Mouse (Mus musculus): ENCODE data around the gene Dhrs11. TPM values are rescaled to one million over a fixed set of nuclear protein-coding genes. Genes with fewer than 3 reads are reported as not detected.

The Dhrs11 gene
- polyA plus RNA-seq, 1 experiment from 2014 or later = 12.6 TPM

DNA sequence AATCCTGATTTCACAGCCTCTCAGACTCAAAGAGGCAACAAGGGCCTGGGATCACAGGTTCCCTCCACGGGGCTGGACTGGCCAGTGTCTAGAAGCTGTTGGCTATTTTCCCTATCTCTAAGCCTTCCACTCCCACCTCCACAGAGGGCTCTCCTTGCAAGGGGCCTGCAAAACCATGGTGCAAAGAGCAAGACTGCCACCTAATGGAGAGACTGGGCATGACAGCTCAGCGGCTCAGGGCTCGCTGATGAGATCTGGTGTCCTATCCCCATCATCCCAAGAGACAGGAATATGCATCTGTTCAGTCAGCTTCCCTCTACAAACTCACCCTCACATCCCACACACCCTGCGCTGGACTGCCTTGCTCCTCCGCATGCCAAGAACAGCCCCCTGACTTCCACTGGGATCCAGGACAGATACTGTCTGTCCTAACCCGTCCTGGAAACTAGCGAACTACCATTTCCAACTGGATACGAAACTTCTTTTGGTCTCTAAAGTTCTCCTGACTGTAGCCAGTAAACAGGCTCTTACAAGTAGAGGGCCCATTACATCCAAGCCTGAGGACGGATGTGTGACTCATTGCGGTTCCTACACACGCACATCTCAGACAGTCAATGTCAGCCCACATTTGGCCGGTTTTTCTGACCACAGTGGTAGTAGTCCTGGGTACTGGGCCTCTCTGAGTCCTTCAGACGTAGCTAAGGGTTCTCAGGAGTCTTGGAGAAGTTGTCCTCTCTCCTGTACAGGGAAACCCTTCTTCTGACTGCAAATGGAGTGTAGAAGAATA is 14.9 kb downstream of the Dhrs11 start:
- no peak overlapping the region for H3K9ac ChIP-seq (ENCODE audit: low read length)
- no peak overlapping the region for H3K27ac ChIP-seq (ENCODE audit: low read depth, low read length)
- H3K27me3 ChIP-seq (ENCODE audit: control insufficient read depth, insufficient read depth, low read length) = no peaks in the 10 kb centered on the region
- H3K9me3 ChIP-seq (ENCODE audit: control insufficient read depth, low read length) = no peaks in the 10 kb centered on the region
- DNase-seq (ENCODE audit: low spot score, missing footprints) (peak; percentile 100), ATAC-seq (ENCODE audit: low FRiP score) (peak; percentile 45)
- peaks cover 9% of the 10 kb centered on the region for H3K4me1 ChIP-seq (ENCODE audit: control insufficient read depth, insufficient read depth, low read length)
- H3K4me2 ChIP-seq = no peak overlapping the region
- no peaks in the 10 kb centered on the region for H3K36me3 ChIP-seq (ENCODE audit: control insufficient read depth, insufficient read depth, low read length)
- no peak overlapping the region for H3K4me3 ChIP-seq (ENCODE audit: low read depth, low read length)
- 57% methylated on average over 13 of the region's 13 CpGs for WGBS

DNA sequence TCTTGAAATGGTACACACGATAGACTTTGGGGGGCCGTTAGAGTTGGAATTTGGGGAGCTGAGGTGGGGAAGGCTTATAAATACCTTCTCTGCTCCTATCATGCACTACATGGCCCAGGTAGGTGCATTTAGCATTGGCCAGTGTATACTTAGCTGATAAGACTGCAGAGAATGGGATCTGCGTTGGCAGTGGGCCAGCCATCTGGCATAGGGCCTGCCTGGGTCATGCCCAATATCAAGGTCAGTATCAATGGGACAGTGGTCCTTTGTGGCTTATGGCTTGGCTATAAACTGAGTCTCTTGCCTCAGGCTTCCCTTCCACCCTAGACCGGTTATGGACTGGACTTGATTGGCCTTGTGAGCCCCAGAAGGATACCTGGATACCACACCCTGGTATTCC is 24.4 kb downstream of the Dhrs11 start:
- ATAC-seq (ENCODE audit: low FRiP score) (no peak), DNase-seq (ENCODE audit: low spot score, missing footprints) (no peak)
- no peaks in the 10 kb centered on the region for H3K27me3 ChIP-seq (ENCODE audit: control insufficient read depth, insufficient read depth, low read length)
- H3K27ac ChIP-seq (ENCODE audit: low read depth, low read length) = no peak overlapping the region
- 91% methylated on average over 4 of the region's 4 CpGs for WGBS
- H3K4me2 ChIP-seq = no peak overlapping the region
- no peaks in the 10 kb centered on the region for H3K36me3 ChIP-seq (ENCODE audit: control insufficient read depth, insufficient read depth, low read length)
- H3K9ac ChIP-seq (ENCODE audit: low read length) = no peak overlapping the region
- no peaks in the 10 kb centered on the region for H3K4me1 ChIP-seq (ENCODE audit: control insufficient read depth, insufficient read depth, low read length)
- no peaks in the 10 kb centered on the region for H3K9me3 ChIP-seq (ENCODE audit: control insufficient read depth, low read length)
- no peak overlapping the region for H3K4me3 ChIP-seq (ENCODE audit: low read depth, low read length)

DNA sequence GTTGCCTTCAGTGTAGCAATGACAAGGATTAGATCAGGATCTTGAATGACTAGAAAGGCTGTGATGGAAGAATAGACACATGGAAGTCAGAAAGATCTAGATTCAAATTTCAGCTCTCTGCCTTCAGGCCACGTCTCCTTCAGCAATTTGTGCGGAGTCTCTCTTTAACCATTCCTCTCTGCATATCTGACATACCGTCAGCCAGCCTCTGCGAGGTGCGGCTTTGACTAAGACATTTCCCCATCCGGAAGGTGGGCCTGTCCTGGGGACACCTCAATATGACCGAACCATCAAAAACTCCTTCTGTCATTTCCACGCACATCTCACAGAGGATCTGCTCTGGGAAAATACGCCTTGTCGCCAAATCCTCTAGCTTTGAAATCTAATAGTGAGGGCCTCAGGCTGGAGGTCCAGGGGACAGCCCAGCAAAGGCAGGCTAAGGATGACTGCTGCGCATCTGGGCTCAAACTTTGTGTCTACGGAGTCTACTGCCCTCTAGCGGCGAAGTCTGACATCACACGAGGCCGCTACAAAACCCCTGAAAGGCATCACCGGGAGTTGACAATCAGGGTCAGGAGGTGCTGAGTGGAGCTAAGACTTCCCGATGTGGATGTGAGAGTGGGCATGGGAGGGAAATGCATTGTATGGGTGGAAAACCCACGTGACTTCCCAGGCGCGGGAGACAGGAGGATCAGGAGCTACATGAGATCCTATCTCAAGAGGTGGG is 31.0 kb downstream of the Dhrs11 start:
- Histone ChIP-seq H3K27ac (ENCODE audit: low read depth, low read length) (no peak overlapping the region), H3K9me3 (ENCODE audit: control insufficient read depth, low read length) (no peaks in the 10 kb centered on the region), H3K9ac (ENCODE audit: low read length) (no peak overlapping the region), H3K27me3 (ENCODE audit: control insufficient read depth, insufficient read depth, low read length) (no peaks in the 10 kb centered on the region; the same call in 1 of the 2 replicates), H3K4me3 (ENCODE audit: low read depth, low read length) (no peak overlapping the region), H3K36me3 (ENCODE audit: control insufficient read depth, insufficient read depth, low read length) (no peaks in the 10 kb centered on the region), H3K4me2 (no peak overlapping the region), H3K4me1 (ENCODE audit: control insufficient read depth, insufficient read depth, low read length) (0 out of 2 replicates have a peak, but pooled peaks cover 4% of the 10 kb centered on the region)
- peak; percentile 49; the same call in 1 of the 2 replicates for ATAC-seq (ENCODE audit: low FRiP score)
- peak; percentile 99 for DNase-seq (ENCODE audit: low spot score, missing footprints)
- 22% methylated on average over 21 of the region's 21 CpGs for WGBS

DNA sequence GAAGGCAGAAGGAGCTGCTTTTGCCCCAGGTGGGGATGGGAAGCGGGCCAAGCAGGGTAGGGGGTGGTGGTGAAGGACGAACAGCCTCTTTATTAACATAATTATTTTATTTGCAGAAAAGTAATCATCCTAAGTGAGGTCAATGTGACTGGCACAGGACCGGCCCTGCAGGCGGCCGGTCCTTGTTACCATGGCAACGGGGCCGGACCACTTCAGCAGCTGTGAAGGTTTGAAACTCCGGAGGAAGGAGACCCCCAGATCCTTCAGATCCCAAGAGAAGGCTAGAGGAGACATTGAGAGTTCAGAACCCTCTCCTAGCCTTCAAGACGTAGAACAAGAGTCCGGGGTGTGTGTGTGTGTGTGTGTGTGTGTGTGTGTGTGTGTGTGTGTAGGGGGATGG is 31.8 kb downstream of the Dhrs11 start:
- Histone ChIP-seq H3K4me2 (no peak overlapping the region), H3K27ac (ENCODE audit: low read depth, low read length) (no peak overlapping the region), H3K9me3 (ENCODE audit: control insufficient read depth, low read length) (no peaks in the 10 kb centered on the region), H3K4me3 (ENCODE audit: low read depth, low read length) (no peak overlapping the region), H3K4me1 (ENCODE audit: control insufficient read depth, insufficient read depth, low read length) (0 out of 2 replicates have a peak, but pooled peaks cover 4% of the 10 kb centered on the region), H3K9ac (ENCODE audit: low read length) (no peak overlapping the region), H3K27me3 (ENCODE audit: control insufficient read depth, insufficient read depth, low read length) (no peaks in the 10 kb centered on the region; the same call in 1 of the 2 replicates), H3K36me3 (ENCODE audit: control insufficient read depth, insufficient read depth, low read length) (no peaks in the 10 kb centered on the region)
- DNase-seq (ENCODE audit: low spot score, missing footprints) (no peak), ATAC-seq (ENCODE audit: low FRiP score) (no peak)
- WGBS = 28% methylated on average over 10 of the region's 10 CpGs

DNA sequence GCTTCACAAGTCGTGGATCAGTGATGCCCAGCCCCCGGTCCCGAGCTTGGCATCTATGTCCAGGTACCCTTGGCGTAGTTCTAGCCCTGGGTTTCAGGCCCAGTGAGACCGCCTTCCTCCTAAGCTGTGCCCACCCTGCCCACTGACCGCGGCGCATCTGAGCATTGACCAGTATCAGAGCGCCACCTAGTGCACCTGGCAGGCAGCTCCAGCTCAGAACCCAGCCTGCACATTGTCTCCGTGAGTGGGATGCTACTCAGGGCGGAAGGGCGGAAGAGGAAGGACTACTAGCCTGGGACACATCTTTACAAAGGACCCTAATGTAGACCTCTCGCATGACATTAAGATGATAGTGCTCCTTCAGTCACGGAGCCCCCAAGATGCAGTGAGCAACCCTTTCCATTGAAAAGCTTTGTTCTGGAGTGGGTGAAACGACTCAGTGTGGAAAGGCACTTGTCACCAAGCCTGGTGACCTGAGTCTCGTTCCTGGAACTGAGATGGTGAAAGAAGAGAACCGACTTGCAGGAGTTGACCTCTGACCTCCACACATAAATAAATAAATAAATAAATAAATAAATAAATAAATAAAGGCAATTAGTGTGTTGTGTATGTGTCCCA is 34.2 kb downstream of the Dhrs11 start:
- ATAC-seq (ENCODE audit: low FRiP score) (peak; percentile 87), DNase-seq (ENCODE audit: low spot score, missing footprints) (peak; percentile 99)
- H3K9me3 ChIP-seq (ENCODE audit: control insufficient read depth, low read length) = no peaks in the 10 kb centered on the region
- H3K9ac ChIP-seq (ENCODE audit: low read length) = 0 out of 2 replicates have a peak overlapping the region, but pooled peaks have one; percentile 15
- H3K27me3 ChIP-seq (ENCODE audit: control insufficient read depth, insufficient read depth, low read length) = no peaks in the 10 kb centered on the region; the same call in 1 of the 2 replicates
- 10% methylated on average over 17 of the region's 17 CpGs for WGBS
- H3K27ac ChIP-seq (ENCODE audit: low read depth, low read length) = no peak overlapping the region
- no peak overlapping the region for H3K4me3 ChIP-seq (ENCODE audit: low read depth, low read length)
- H3K4me2 ChIP-seq = peak overlapping the region; percentile 16; the same call in 1 of the 2 replicates
- peaks cover 4% of the 10 kb centered on the region; the same call in 1 of the 2 replicates for H3K4me1 ChIP-seq (ENCODE audit: control insufficient read depth, insufficient read depth, low read length)
- no peaks in the 10 kb centered on the region for H3K36me3 ChIP-seq (ENCODE audit: control insufficient read depth, insufficient read depth, low read length)

DNA sequence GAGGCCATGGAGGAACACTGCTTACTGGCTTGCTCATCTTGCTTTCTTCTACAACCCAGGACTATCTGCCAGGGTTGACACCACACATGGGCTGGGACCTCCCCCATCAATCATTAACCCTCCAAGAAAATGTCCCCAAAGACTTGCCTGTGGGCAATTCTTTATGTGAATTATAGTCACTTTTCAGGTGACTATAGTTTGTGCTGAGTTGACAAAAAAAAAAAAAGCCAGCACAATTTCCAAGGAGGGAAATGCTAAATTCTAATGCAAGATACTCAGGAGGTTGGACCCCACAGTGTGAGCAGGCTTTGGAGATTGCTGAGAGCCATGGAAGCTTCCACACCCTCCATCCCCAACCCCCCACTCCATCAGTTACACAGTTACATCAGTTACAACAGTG is 35.2 kb downstream of the Dhrs11 start:
- no peak for ATAC-seq (ENCODE audit: low FRiP score)
- H3K27me3 ChIP-seq (ENCODE audit: control insufficient read depth, insufficient read depth, low read length) = no peaks in the 10 kb centered on the region; the same call in 1 of the 2 replicates

DNA sequence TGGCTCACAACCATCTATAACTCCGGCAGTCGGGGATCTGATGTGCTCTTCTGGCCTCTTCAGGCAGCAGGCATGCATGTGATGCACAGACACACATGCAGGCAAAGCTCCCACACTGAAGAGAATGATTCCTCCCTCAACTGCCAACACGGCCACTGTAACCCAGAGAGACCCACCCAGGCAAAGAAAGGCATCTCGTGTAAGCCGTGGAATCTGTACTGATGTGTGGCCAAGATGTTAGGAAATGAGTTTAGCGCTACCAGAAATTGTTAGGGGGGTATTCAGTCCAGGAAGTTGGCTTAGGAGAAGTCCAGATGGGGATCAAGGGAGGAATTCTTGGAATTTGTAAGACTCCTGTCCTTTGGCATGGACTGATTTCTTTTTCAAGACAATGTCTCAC is 38.4 kb downstream of the Dhrs11 start:
- no peak overlapping the region for H3K27ac ChIP-seq (ENCODE audit: low read depth, low read length)
- 66% methylated on average over 6 of the region's 6 CpGs for WGBS

More for the DNA sequence above, 35.2 kb downstream of the Dhrs11 start:
- Histone ChIP-seq H3K9me3 (ENCODE audit: control insufficient read depth, low read length) (no peaks in the 10 kb centered on the region), H3K4me1 (ENCODE audit: control insufficient read depth, insufficient read depth, low read length) (peaks cover 7% of the 10 kb centered on the region; the same call in 1 of the 2 replicates), H3K4me3 (ENCODE audit: low read depth, low read length) (no peak overlapping the region), H3K9ac (ENCODE audit: low read length) (no peak overlapping the region), H3K4me2 (no peak overlapping the region), H3K36me3 (ENCODE audit: control insufficient read depth, insufficient read depth, low read length) (no peaks in the 10 kb centered on the region), H3K27ac (ENCODE audit: low read depth, low read length) (no peak overlapping the region)
- no peak for DNase-seq (ENCODE audit: low spot score, missing footprints)

DNA sequence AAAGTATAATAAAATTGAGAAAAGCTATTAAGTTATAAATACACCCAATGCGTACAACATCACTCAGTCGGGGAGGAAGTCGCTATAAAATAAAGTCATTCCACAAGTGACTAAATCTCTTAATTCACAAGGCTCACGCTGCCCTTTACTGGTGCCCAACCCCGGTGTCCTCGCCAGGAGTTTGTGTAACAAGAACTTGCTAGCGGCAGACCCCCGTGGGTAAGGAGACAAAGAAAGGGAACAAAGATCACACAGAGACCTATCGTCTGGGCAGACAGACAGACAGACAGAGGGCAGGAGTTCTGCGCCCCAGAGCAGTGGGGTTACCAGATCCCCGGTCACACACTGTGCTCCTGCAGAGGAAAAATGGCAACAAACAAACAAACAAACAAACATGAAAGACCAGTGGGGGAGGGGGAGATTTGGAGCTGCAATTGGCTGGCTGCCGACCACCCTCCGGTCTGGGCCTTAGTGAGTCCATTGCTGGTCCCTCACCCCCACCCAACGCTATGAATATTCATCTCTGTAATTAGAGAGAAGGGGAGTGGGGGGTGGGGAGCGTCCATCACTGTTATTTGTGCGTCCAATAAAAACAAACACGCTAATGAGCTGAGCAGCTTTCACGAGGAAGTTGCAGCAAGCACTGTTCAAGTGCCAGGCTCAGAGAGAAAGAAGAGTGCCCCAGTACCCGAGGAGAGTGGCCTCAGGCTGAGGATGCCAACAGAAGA is 48.5 kb downstream of the Dhrs11 start:
- Histone ChIP-seq H3K9ac (ENCODE audit: low read length) (no peak overlapping the region), H3K4me3 (ENCODE audit: low read depth, low read length) (no peak overlapping the region), H3K36me3 (ENCODE audit: control insufficient read depth, insufficient read depth, low read length) (no peaks in the 10 kb centered on the region), H3K9me3 (ENCODE audit: control insufficient read depth, low read length) (no peaks in the 10 kb centered on the region), H3K27ac (ENCODE audit: low read depth, low read length) (no peak overlapping the region), H3K27me3 (ENCODE audit: control insufficient read depth, insufficient read depth, low read length) (peaks cover 6% of the 10 kb centered on the region; the same call in 1 of the 2 replicates), H3K4me2 (peak overlapping the region; percentile 16; the same call in 1 of the 2 replicates), H3K4me1 (ENCODE audit: control insufficient read depth, insufficient read depth, low read length) (peaks cover 10% of the 10 kb centered on the region)
- 2% methylated on average over 19 of the region's 19 CpGs for WGBS
- DNase-seq (ENCODE audit: low spot score, missing footprints) = no peak
- no peak for ATAC-seq (ENCODE audit: low FRiP score)

More for the DNA sequence above, 38.4 kb downstream of the Dhrs11 start:
- Histone ChIP-seq H3K9me3 (ENCODE audit: control insufficient read depth, low read length) (no peaks in the 10 kb centered on the region), H3K4me2 (no peak overlapping the region), H3K4me1 (ENCODE audit: control insufficient read depth, insufficient read depth, low read length) (peaks cover 3% of the 10 kb centered on the region; the same call in 1 of the 2 replicates), H3K27me3 (ENCODE audit: control insufficient read depth, insufficient read depth, low read length) (no peaks in the 10 kb centered on the region; the same call in 1 of the 2 replicates), H3K4me3 (ENCODE audit: low read depth, low read length) (no peak overlapping the region), H3K9ac (ENCODE audit: low read length) (no peak overlapping the region), H3K36me3 (ENCODE audit: control insufficient read depth, insufficient read depth, low read length) (no peaks in the 10 kb centered on the region)
- ATAC-seq (ENCODE audit: low FRiP score) (no peak), DNase-seq (ENCODE audit: low spot score, missing footprints) (no peak)
